Mouse (Mus musculus) R1 (cell line): ENCODE data around the gene Ptprk.

Experiments
- DNase-seq: peaks from one replicate; pipeline ENCODE4 v3.0.0-alpha.2; 2018; ENCODE audit warnings: low read depth, low spot score

Ptprk gene

GRCm38 (mm10) chr10:28184675-28185074 is 110.1 kb downstream of the Ptprk start:
- DNase-seq, result no peak

- DNase-seq, result peak; percentile 85
Observed at GRCm38 (mm10) chr10:28185326-28185725, 110.7 kb downstream of the Ptprk start.

GRCm38 (mm10) chr10:28186018-28186800 is 111.6 kb downstream of the Ptprk start:
- peak; percentile 21 for DNase-seq

- no peak for DNase-seq
Observed at GRCm38 (mm10) chr10:28191440-28191839, 116.8 kb downstream of the Ptprk start.

GRCm38 (mm10) chr10:28193630-28194029 is 119.0 kb downstream of the Ptprk start:
- DNase-seq, result no peak

DNA sequence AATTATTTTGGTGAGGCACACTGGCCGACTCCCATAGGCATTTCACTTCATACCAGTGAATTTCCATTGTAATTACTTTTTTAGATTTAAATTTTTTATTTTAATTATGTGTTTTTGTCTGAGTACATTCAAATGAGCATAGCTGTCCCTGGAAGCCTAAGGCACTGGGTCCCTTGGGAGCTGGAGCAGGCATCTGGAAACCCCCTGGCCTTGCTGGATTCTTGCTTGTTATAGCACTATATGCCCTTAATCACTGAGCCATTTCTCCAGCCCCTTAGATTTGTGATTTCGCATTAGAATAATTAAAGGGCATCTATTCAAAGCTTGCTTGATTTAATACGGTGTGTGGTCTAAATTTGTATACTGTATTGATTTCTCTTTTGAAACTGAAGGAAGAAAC is 126.0 kb downstream of the Ptprk start:
- DNase-seq, result no peak

DNA sequence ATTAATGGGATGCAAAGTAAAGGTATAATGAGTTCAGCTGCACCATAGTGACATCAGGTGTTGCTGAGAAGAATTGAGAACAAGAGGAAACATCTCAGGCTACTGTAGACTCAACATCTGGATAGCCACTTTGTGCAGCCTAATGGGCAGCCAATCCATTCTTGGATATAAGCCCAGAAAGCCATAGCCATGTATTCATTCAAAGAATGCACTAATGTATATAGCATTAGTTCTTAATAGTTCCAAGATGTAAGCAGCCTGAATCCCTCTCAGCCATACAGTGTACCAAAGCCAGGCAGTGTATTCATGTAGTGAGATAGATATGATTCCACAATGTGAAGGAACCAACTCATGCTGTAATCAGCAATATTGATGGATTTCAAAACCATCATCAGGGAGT is 134.8 kb downstream of the Ptprk start:
- no peak for DNase-seq

GRCm38 (mm10) chr10:28212083-28212482 is 137.5 kb downstream of the Ptprk start:
- no peak for DNase-seq

- no peak for DNase-seq
Observed at GRCm38 (mm10) chr10:28215153-28215552, 140.5 kb downstream of the Ptprk start.

- DNase-seq, result no peak
Observed at GRCm38 (mm10) chr10:28223602-28224001, 149.0 kb downstream of the Ptprk start.

DNA sequence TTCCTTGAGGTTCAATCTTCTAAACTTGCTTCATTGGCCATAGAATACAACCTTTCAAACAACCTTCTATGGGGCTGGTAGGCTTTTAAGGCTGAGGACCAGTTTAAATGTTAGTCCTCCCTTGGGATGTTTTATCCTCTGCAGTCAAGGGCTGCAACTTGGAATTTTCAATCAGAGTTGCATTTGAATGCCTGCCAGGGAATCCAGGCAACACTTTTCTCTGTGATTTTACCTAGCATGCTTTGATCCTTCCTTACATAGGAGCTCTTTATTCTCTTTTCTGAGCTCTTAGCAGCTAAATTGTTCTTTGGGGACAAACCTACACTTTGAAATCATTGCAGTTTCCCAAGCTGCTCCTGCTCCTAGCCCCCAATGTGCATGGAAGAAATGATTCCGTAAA is 149.8 kb downstream of the Ptprk start:
- DNase-seq, result no peak

GRCm38 (mm10) chr10:28225536-28226075 is 151.0 kb downstream of the Ptprk start:
- no peak for DNase-seq

GRCm38 (mm10) chr10:28227732-28228131 is 153.1 kb downstream of the Ptprk start:
- no peak for DNase-seq

DNA sequence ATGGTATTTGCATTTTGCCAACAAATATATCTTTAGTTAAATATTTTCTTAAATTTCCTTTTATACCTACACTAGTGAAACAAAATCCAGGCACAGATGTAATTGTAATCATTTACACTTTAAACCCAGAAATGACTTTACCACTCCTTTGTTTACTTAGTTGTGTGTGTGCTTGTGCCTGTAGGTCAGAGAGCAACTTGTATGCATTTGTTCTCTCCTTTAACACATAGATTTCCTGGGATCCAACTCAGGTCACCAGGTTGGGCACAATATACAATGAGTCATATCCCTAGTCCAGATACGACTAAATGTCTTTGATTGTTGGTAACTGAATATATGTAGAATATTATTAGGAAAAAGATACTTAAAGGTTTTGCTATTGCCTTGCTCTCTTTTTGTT is 153.6 kb downstream of the Ptprk start:
- DNase-seq, result no peak

DNA sequence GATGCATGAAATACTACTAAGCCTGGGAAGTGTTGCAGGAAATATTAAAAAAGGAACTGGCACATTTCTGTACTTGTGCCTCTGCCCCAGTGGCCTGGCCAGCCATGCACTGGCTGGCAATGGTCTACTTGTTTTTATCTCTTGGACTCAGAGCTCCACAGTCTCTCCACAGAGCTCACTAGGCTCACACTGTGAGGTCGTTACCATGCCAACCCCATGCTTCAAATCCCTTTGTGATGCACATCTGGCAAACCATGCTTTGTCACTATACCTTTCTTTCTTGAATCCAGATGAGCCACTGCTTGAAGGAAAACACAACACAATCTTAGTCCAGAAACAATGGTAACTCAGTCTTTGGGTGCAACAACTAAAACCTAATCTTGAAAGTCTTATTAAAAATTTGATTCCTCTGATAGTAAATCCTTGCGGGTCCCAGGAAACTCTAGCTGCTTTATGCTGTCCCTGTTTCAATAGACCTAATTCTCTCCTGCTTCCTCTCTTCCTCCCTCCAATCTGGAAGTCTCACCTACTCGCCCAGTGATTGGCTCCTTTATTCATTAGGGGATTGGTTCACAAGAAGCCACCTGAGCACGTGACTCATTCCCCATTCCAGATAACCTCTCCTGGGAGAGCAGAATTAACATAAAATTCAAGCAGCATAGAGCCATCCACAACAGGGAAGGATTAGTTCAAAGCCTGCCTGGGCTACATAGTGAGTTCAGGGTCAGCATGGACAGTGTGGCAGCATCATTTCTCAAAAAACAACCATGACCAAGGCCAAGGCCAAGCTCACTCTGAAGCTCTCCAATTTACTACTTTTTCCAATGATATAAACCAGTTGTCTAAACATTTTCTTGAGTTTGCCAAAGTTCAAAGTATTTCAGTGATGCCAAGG is 157.9 kb downstream of the Ptprk start:
- DNase-seq, result peak; percentile 95

DNA sequence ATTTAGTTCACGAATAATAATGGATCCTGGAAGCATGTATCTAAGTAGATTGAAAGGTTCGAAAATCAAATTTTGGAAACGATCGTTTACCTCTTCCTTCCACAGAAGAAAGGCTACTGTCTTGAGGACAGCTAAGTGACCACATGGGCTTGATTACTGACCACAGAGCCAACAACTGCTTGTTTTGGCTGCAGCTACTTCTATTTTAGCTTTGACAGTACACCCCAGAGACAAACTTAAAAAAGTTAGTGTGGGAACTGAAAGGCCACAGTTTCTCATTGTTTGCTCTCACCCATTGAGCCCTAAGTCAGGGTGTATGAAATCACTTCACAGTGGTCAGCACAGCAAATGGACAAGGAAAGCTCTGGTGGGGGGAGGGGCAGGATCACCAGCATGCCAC is 174.4 kb downstream of the Ptprk start:
- DNase-seq, result no peak

- no peak for DNase-seq
Observed at GRCm38 (mm10) chr10:28251385-28251784, 176.8 kb downstream of the Ptprk start.

DNA sequence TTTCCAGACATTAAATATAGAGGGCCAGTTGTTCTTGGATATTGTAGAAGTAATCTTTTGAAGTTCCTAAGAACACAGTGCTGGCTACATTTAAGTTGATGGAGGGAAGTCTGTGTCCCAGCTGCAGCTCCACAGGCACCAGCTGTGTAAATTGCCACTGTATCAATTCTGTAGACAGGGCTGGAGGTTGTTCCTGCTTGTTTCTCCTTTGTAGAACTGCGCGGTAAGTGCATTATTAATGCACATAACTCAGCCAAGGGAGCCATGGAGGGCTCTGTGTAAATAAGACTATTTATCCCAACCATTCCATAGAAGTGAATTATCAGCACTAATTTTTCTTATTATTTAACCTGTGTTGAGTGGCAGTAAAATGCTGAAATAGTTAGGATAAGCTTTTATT is 186.0 kb downstream of the Ptprk start:
- no peak for DNase-seq

GRCm38 (mm10) chr10:28262159-28262558 is 187.5 kb downstream of the Ptprk start:
- no peak for DNase-seq

DNA sequence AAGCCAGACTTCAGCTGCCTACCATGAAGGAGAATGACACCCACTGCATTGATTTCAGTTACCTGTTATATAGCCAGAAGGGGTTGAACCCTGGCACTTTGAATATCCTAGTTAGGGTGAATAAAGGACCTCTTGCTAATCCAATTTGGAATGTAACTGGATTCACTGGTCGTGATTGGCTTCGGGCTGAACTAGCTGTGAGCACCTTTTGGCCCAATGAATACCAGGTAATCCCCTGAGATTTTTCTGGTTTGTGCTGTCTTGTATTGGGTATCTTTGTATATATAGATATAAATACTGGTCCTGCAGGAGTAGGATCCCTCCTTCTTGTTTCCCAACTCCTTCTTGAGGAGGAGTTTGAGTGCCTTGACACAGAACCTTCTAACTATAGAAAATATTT is 188.9 kb downstream of the Ptprk start:
- DNase-seq, result no peak

- DNase-seq, result no peak
Observed at GRCm38 (mm10) chr10:28270273-28270672, 195.7 kb downstream of the Ptprk start.
